Mouse (Mus musculus): ENCODE data around the gene Defb20. TPM values are rescaled to one million over a fixed set of nuclear protein-coding genes. Genes with fewer than 3 reads are reported as not detected.
A peak's percentile ranks its signal among the peaks of the same experiment; 100 is the strongest.

The Defb20 gene
- polyA plus RNA-seq, 2 experiments: not detected

DNA sequence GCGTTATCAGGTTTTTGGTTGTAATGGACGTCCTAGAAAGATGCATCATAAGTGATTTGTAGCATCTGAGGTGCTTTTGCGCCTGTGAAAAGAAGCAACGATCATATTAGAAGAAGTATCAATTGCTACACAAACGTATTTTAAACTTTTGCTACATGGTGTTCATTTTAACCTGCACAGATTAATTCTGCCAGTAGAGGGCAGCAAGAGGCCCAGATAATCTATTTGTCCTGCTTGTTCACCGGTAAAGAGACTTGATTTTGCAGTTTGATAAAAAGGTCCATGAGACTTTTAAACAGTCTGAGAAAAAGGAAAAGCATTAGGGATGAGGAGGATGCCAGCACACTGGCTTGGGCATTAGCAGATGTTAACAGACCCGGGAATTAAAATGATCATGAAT lies 5.9 kb upstream of the Defb20 start:
- no peak for TF ChIP-seq EP300 (IDR thresholded peaks at IDR 0.05; ENCODE audit: low read depth)
- TF ChIP-seq CTCF (IDR thresholded peaks at IDR 0.05; ENCODE audit: low read depth): peak; percentile 63
- WGBS (ENCODE audit: insufficient replicate concordance): 23% methylated on average over 7 of the region's 7 CpGs
- Histone ChIP-seq H3K4me3 (ENCODE audit: insufficient read depth in 1 of 2, low read depth in 2 of 2, low read length in 2 of 2) (no peak overlapping the region), H3K27me3 (ENCODE audit: control insufficient read depth, insufficient read depth, low read length) (no peaks in the 10 kb centered on the region), H3K27ac (no peak overlapping the region), H3K36me3 (replicated peaks; ENCODE audit: control insufficient read depth, insufficient read depth, low read depth) (no peaks in the 10 kb centered on the region), H3K4me1 (replicated peaks; ENCODE audit: control insufficient read depth in 2 of 2, insufficient read depth in 2 of 2, low read length in 1 of 2) (no peaks in the 10 kb centered on the region), H3K4me2 (ENCODE audit: low read depth) (no peak overlapping the region), H3K9ac (replicated peaks) (no peak overlapping the region), H3K9me3 (ENCODE audit: control insufficient read depth, low read length) (no peaks in the 10 kb centered on the region)
- ATAC-seq (ENCODE audit: insufficient read depth) (no peak), DNase-seq (ENCODE audit: low read depth in 3 of 3, low spot score in 3 of 3) (peak in 1 of 3 experiments; percentile 14)

DNA sequence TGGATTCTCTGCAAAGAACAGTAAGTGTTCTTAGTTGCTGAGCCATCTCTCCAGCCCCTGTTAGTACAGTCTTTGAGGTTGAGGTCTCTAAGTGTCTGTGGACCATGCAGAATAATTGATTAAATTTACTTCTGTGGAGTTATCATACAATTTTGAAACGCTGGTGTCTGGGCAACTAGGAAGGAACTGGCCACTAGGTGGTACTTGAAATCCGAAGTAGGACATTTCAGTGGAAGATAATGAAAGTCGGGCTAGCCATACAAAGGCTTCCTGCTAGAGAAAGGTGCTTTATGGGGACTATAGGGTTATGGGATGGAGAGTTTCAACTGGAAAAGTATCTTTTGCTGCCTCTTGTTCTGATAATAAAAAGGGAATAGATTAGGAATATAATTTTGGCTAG lies 4.4 kb upstream of the Defb20 start:
- H3K4me3 ChIP-seq (ENCODE audit: insufficient read depth in 1 of 2, low read depth in 2 of 2, low read length in 2 of 2): no peak overlapping the region
- TF ChIP-seq CTCF (IDR thresholded peaks at IDR 0.05; ENCODE audit: low read depth) (no peak), EP300 (IDR thresholded peaks at IDR 0.05; ENCODE audit: low read depth) (no peak)
- no peak overlapping the region for H3K27ac ChIP-seq
- H3K27me3 ChIP-seq (ENCODE audit: control insufficient read depth, insufficient read depth, low read length): no peaks in the 10 kb centered on the region
- no peaks in the 10 kb centered on the region for H3K9me3 ChIP-seq (ENCODE audit: control insufficient read depth, low read length)
- no peak overlapping the region for H3K9ac ChIP-seq (replicated peaks)
- no peak for DNase-seq (ENCODE audit: low read depth in 3 of 3, low spot score in 3 of 3)
- no peaks in the 10 kb centered on the region for H3K36me3 ChIP-seq (replicated peaks; ENCODE audit: control insufficient read depth, insufficient read depth, low read depth)
- WGBS (ENCODE audit: insufficient replicate concordance): 29% methylated on average over 3 of the region's 3 CpGs
- ATAC-seq (ENCODE audit: insufficient read depth): no peak
- no peaks in the 10 kb centered on the region for H3K4me1 ChIP-seq (replicated peaks; ENCODE audit: control insufficient read depth in 2 of 2, insufficient read depth in 2 of 2, low read length in 1 of 2)
- H3K4me2 ChIP-seq (ENCODE audit: low read depth): no peak overlapping the region

DNA sequence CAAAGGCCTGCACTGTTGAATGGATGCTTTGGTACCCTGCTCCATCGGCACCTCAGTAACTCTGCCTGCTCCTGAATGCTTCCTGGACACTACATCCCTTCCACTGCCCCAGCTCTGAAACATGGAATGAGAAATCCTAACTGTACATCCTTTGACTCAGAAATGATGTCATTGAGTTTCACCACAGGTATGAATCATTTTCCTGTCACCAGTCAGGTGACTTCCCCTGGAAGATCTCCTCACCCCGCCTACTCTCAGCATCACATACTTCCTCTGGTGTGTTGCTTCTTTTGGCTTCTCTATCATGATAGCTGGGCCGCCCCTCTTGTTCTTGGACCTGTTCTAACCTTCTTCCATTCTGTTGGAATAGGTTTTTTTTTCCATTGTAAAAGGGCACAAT lies 4.0 kb downstream of the Defb20 start:
- Histone ChIP-seq H3K9ac (replicated peaks) (no peak overlapping the region), H3K27ac (no peak overlapping the region), H3K4me1 (replicated peaks; ENCODE audit: control insufficient read depth in 2 of 2, insufficient read depth in 2 of 2, low read length in 1 of 2) (no peaks in the 10 kb centered on the region), H3K4me3 (ENCODE audit: insufficient read depth in 1 of 2, low read depth in 2 of 2, low read length in 2 of 2) (no peak overlapping the region), H3K9me3 (ENCODE audit: control insufficient read depth, low read length) (no peaks in the 10 kb centered on the region), H3K4me2 (ENCODE audit: low read depth) (no peak overlapping the region), H3K27me3 (ENCODE audit: control insufficient read depth, insufficient read depth, low read length) (no peaks in the 10 kb centered on the region), H3K36me3 (replicated peaks; ENCODE audit: control insufficient read depth, insufficient read depth, low read depth) (no peaks in the 10 kb centered on the region)
- DNase-seq (ENCODE audit: low read depth in 3 of 3, low spot score in 3 of 3) (no peak), ATAC-seq (ENCODE audit: insufficient read depth) (no peak)
- 47% methylated on average over 3 of the region's 3 CpGs for WGBS (ENCODE audit: insufficient replicate concordance)
- no peak for TF ChIP-seq EP300 (IDR thresholded peaks at IDR 0.05; ENCODE audit: low read depth)
- TF ChIP-seq CTCF (IDR thresholded peaks at IDR 0.05; ENCODE audit: low read depth): no peak

DNA sequence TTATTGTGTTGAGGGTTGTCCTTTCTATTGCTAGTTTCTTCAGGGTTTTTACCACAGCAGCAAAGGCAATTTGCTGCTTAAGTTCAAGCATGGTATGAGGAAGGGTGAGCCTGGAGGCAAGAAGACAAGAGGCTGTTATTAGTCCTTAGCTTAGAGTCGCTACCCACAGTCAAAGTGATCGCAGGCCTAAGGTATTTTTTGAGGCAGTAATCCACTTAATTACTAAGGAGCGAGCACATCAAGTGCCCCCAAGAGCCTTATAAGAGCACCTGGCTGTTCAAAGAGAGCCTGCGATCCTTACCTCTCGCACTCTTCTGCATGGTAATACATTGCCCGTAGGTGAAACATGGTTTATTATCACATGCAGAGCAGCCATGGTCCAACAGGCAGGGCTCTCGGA lies 4.9 kb downstream of the Defb20 start:
- Histone ChIP-seq H3K27ac (no peak overlapping the region), H3K9me3 (ENCODE audit: control insufficient read depth, low read length) (no peaks in the 10 kb centered on the region), H3K4me1 (replicated peaks; ENCODE audit: control insufficient read depth in 2 of 2, insufficient read depth in 2 of 2, low read length in 1 of 2) (no peaks in the 10 kb centered on the region), H3K4me2 (ENCODE audit: low read depth) (no peak overlapping the region), H3K4me3 (ENCODE audit: insufficient read depth in 1 of 2, low read depth in 2 of 2, low read length in 2 of 2) (no peak overlapping the region), H3K36me3 (replicated peaks; ENCODE audit: control insufficient read depth, insufficient read depth, low read depth) (no peaks in the 10 kb centered on the region), H3K9ac (replicated peaks) (no peak overlapping the region), H3K27me3 (ENCODE audit: control insufficient read depth, insufficient read depth, low read length) (no peaks in the 10 kb centered on the region)
- TF ChIP-seq EP300 (IDR thresholded peaks at IDR 0.05; ENCODE audit: low read depth) (no peak), CTCF (IDR thresholded peaks at IDR 0.05; ENCODE audit: low read depth) (no peak)
- DNase-seq (ENCODE audit: low read depth in 3 of 3, low spot score in 3 of 3) (no peak), ATAC-seq (ENCODE audit: insufficient read depth) (no peak)
- 69% methylated on average over 7 of the region's 7 CpGs for WGBS (ENCODE audit: insufficient replicate concordance)

DNA sequence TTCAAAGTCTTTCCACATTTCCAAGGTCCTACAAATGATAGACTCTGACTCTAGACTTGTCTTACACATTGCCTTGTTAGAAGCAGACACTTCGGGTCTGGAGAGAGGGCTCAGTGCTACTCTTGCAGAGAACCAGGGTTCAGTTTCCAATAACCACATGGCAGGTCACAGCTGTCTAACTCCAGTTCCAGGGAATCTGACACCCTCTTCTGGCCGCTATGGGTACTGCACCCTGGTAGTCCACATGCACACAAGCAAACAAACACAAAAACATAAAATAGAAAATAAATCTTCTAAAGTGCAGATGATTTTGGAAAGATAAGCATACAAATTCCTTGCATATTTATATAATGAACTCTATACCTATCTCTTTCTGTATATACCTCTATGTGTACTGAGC lies 10.2 kb downstream of the Defb20 start:
- WGBS (ENCODE audit: insufficient replicate concordance): 59% methylated on average over 2 of the region's 2 CpGs

More for the DNA sequence above, 10.2 kb downstream of the Defb20 start:
- H3K4me1 ChIP-seq (replicated peaks; ENCODE audit: control insufficient read depth in 2 of 2, insufficient read depth in 2 of 2, low read length in 1 of 2): no peaks in the 10 kb centered on the region
- TF ChIP-seq CTCF (IDR thresholded peaks at IDR 0.05; ENCODE audit: low read depth) (peak; percentile 69), EP300 (IDR thresholded peaks at IDR 0.05; ENCODE audit: low read depth) (no peak)
- no peak overlapping the region for H3K4me2 ChIP-seq (ENCODE audit: low read depth)
- no peaks in the 10 kb centered on the region for H3K27me3 ChIP-seq (ENCODE audit: control insufficient read depth, insufficient read depth, low read length)
- H3K9ac ChIP-seq (replicated peaks): no peak overlapping the region
- no peaks in the 10 kb centered on the region for H3K36me3 ChIP-seq (replicated peaks; ENCODE audit: control insufficient read depth, insufficient read depth, low read depth)
- no peak for DNase-seq (ENCODE audit: low read depth in 3 of 3, low spot score in 3 of 3)
- H3K9me3 ChIP-seq (ENCODE audit: control insufficient read depth, low read length): no peaks in the 10 kb centered on the region
- ATAC-seq (ENCODE audit: insufficient read depth): no peak
- no peak overlapping the region for H3K4me3 ChIP-seq (ENCODE audit: insufficient read depth in 1 of 2, low read depth in 2 of 2, low read length in 2 of 2)
- no peak overlapping the region for H3K27ac ChIP-seq

Measured in liver, embryonic 14.5 days (tissue).